Mouse (Mus musculus) macrophage (primary cell): ENCODE results near the gene Myo19. TPM values are rescaled to one million over a fixed set of nuclear protein-coding genes. Genes with fewer than 3 reads are reported as not detected.

Source experiments
- polyA plus RNA-seq: library from polyadenylated mRNA; stranded (reverse); fragments of 250-400 nt; gene quantifications from 3 replicates; pipeline ENCODE4 v1.2.4, GENCODE M21; 2018; ENCODE audit warnings: inconsistent platforms

Myo19 gene
- polyA plus RNA-seq, 1 experiment from 2014 or later, result 1.1 TPM

Other genes starting within 250 kb of the Myo19 start
- gene Mrm1, start 60.6 kb upstream of the Myo19 start, polyA plus RNA-seq, result 5.6 to 15.4 TPM (median 9.1 TPM) in 3 replicates
- gene Dhrs11, start 51.2 kb upstream of the Myo19 start, polyA plus RNA-seq, result 10.0 to 13.7 TPM (median 11.9 TPM) in 3 replicates
- gene Ggnbp2, start 9.3 kb upstream of the Myo19 start, polyA plus RNA-seq, result 70.8 to 80.2 TPM (median 75.8 TPM) in 3 replicates
- 3.5 to 7.1 TPM (median 4.7 TPM) in 3 replicates for gene Pigw, start 137 bp downstream of the Myo19 start, polyA plus RNA-seq
- 6.5 to 17.6 TPM (median 8.5 TPM) in 3 replicates for gene Znhit3, start 36.2 kb downstream of the Myo19 start, polyA plus RNA-seq
- gene Car4, start 77.6 kb downstream of the Myo19 start, polyA plus RNA-seq, result not detected in 3 replicates